Mouse (Mus musculus): Measurements from ENCODE around the gene Stat2. TPM values are rescaled to one million over a fixed set of nuclear protein-coding genes. Genes with fewer than 3 reads are reported as not detected.

Gene Stat2
- 13.9 TPM for polyA plus RNA-seq (2014; fragmentation: Illumina TruSeq; extraction: RNeasy Lipid Tissue Mini Kit (QIAGEN cat#74804); ENCODE audit: low read depth, low replicate concordance)

DNA sequence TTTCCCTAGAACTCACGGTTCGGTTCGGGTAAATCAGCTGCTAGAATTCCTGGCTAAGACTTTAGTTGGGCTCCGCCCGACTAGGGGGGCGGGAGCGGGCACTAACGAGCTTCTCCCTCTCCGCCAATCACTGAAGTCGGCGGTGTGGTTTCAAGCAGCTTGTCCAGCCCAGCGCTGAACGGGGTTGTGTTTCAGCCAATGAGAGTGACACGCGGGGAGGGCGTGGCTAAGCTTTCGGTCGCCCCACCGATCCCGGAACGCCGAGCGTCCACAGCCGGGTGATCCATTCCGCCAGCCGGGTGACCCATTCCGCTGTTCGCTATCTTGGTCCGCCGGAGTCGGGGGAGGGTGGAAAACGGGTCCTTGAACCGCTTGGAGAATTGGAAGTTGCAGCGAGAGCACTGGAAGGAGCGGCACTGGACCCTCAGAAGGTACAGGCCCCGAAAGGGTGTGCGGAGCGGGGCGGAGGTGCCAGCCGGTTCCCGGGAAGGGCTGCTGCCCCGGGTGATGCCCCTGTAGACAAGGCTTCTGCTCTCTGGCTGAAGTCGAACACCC is at the start of gene Stat2:
Stat2 (plus strand) TSS at position 273 of the 555 bp plus-strand sequence.

GRCm38 (mm10) chr10:128225538-128225937 is 44.8 kb upstream of the Stat2 start, which contains the start of gene Mip:
Mip (plus strand) TSS chr10:128225838.

DNA sequence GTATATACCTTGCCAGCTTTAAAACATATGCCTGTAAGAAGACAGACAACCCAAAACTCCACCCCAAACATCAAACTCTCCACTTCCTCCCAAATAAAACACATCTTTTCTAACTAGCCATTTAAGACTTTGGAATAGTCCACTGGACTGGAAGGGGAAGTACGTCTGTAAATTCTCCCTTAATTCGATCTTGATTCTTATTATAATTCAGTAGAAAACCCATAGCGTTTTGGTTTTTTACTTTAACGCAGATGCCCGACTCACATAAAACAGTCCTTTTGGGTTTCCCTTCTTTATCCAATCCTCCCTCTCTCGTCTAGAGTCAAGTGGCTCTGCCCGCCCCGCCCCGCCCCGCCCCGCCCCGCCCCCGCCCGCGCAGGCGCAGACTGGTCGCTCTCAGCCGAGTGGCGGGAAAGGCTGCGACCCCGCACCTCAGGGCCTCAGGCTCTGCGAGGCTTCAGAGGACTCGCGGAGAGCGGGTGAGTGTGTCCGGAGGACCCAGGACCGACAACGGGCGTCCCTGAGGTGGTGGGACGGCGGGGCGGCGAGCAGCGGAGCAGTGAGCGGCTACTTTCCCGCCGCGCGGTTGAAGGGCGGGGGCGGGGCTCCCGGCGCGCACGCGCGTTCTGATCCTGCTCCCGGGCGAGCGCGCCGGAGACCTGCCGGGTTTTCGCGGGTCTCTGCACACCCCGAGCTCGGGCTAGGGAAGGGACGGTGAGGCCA is 38.5 kb upstream of the Stat2 start, which contains the start of gene Timeless:
Timeless (plus strand) TSS at position 369 of the 723 bp plus-strand sequence.

GRCm38 (mm10) chr10:128253677-128254255 is 16.6 kb upstream of the Stat2 start, which contains the start of gene Apon:
Apon (plus strand) TSS chr10:128254096.

DNA sequence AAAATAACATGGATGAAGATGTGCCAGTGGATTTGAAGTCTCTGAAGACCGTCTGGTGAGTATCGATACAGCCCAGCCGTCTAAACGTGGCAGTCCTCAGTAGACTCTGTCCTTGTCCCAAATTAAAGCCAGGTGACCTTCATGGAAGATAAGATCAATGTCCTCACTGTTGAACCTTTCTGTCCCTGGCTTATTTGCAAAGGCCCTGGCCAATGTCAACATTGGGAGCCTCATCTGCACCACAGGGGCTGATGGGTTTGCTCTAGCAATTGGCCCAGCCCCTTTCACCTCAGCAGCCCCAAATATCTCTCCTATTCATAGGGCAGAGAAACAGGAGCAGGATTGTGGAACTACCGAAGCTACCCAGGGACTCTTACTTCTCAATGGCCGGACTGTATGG is 2.0 kb upstream of the Stat2 start, which contains the start of gene Apof:
Apof (plus strand) TSS at position 301 of the 400 bp plus-strand sequence.

GRCm38 (mm10) chr10:128298702-128299171 is 28.4 kb downstream of the Stat2 start, which contains the start of gene Il23a:
Il23a (minus strand) TSS chr10:128298752.

GRCm38 (mm10) chr10:128303126-128304021 is 33.0 kb downstream of the Stat2 start, which contains the start of gene Pan2:
Pan2 (plus strand) TSS chr10:128303335.

GRCm38 (mm10) chr10:128322141-128323108 is 52.1 kb downstream of the Stat2 start, which contains the start of gene Cnpy2:
Cnpy2 (plus strand) TSS chr10:128322459.

GRCm38 (mm10) chr10:128337306-128338181 is 67.2 kb downstream of the Stat2 start, which contains the start of gene Cs:
Cs (plus strand) TSS chr10:128337734.

Other genes starting within 250 kb of the Stat2 start
- 1,156 TPM for gene Naca, start 235.0 kb upstream of the Stat2 start, polyA plus RNA-seq (2014; fragmentation: Illumina TruSeq; extraction: RNeasy Lipid Tissue Mini Kit (QIAGEN cat#74804); ENCODE audit: low read depth, low replicate concordance)
- gene Ptges3, start 211.6 kb upstream of the Stat2 start, polyA plus RNA-seq (2014; fragmentation: Illumina TruSeq; extraction: RNeasy Lipid Tissue Mini Kit (QIAGEN cat#74804); ENCODE audit: low read depth, low replicate concordance), result 298 TPM
- gene Atp5b, start 187.3 kb upstream of the Stat2 start, polyA plus RNA-seq (2014; fragmentation: Illumina TruSeq; extraction: RNeasy Lipid Tissue Mini Kit (QIAGEN cat#74804); ENCODE audit: low read depth, low replicate concordance), result 826 TPM
- 27.2 TPM for gene Baz2a, start 179.0 kb upstream of the Stat2 start, polyA plus RNA-seq (2014; fragmentation: Illumina TruSeq; extraction: RNeasy Lipid Tissue Mini Kit (QIAGEN cat#74804); ENCODE audit: low read depth, low replicate concordance)
- 12.4 TPM for gene Rbms2, start 90.3 kb upstream of the Stat2 start, polyA plus RNA-seq (2014; fragmentation: Illumina TruSeq; extraction: RNeasy Lipid Tissue Mini Kit (QIAGEN cat#74804); ENCODE audit: low read depth, low replicate concordance)
- gene Gls2, start 76.1 kb upstream of the Stat2 start, polyA plus RNA-seq (2014; fragmentation: Illumina TruSeq; extraction: RNeasy Lipid Tissue Mini Kit (QIAGEN cat#74804); ENCODE audit: low read depth, low replicate concordance), result not detected
- gene Spryd4, start 58.8 kb upstream of the Stat2 start, polyA plus RNA-seq (2014; fragmentation: Illumina TruSeq; extraction: RNeasy Lipid Tissue Mini Kit (QIAGEN cat#74804); ENCODE audit: low read depth, low replicate concordance), result 10.5 TPM
- not detected for gene Mip, start 44.7 kb upstream of the Stat2 start, polyA plus RNA-seq (2014; fragmentation: Illumina TruSeq; extraction: RNeasy Lipid Tissue Mini Kit (QIAGEN cat#74804); ENCODE audit: low read depth, low replicate concordance)
- gene Timeless, start 38.5 kb upstream of the Stat2 start, polyA plus RNA-seq (2014; fragmentation: Illumina TruSeq; extraction: RNeasy Lipid Tissue Mini Kit (QIAGEN cat#74804); ENCODE audit: low read depth, low replicate concordance), result 2.0 TPM
- not detected for gene Apon, start 16.5 kb upstream of the Stat2 start, polyA plus RNA-seq (2014; fragmentation: Illumina TruSeq; extraction: RNeasy Lipid Tissue Mini Kit (QIAGEN cat#74804); ENCODE audit: low read depth, low replicate concordance)
- not detected for gene Apof, start 1.9 kb upstream of the Stat2 start, polyA plus RNA-seq (2014; fragmentation: Illumina TruSeq; extraction: RNeasy Lipid Tissue Mini Kit (QIAGEN cat#74804); ENCODE audit: low read depth, low replicate concordance)
- gene Il23a, start 28.2 kb downstream of the Stat2 start, polyA plus RNA-seq (2014; fragmentation: Illumina TruSeq; extraction: RNeasy Lipid Tissue Mini Kit (QIAGEN cat#74804); ENCODE audit: low read depth, low replicate concordance), result 0.76 TPM
- gene Pan2, start 32.8 kb downstream of the Stat2 start, polyA plus RNA-seq (2014; fragmentation: Illumina TruSeq; extraction: RNeasy Lipid Tissue Mini Kit (QIAGEN cat#74804); ENCODE audit: low read depth, low replicate concordance), result 14.1 TPM
- 43.5 TPM for gene Cnpy2, start 51.9 kb downstream of the Stat2 start, polyA plus RNA-seq (2014; fragmentation: Illumina TruSeq; extraction: RNeasy Lipid Tissue Mini Kit (QIAGEN cat#74804); ENCODE audit: low read depth, low replicate concordance)
- 251 TPM for gene Cs, start 67.2 kb downstream of the Stat2 start, polyA plus RNA-seq (2014; fragmentation: Illumina TruSeq; extraction: RNeasy Lipid Tissue Mini Kit (QIAGEN cat#74804); ENCODE audit: low read depth, low replicate concordance)
- gene Coq10a, start 98.4 kb downstream of the Stat2 start, polyA plus RNA-seq (2014; fragmentation: Illumina TruSeq; extraction: RNeasy Lipid Tissue Mini Kit (QIAGEN cat#74804); ENCODE audit: low read depth, low replicate concordance), result 14.8 TPM
- gene Ankrd52, start 106.6 kb downstream of the Stat2 start, polyA plus RNA-seq (2014; fragmentation: Illumina TruSeq; extraction: RNeasy Lipid Tissue Mini Kit (QIAGEN cat#74804); ENCODE audit: low read depth, low replicate concordance), result 13.2 TPM
- gene Slc39a5, start 130.7 kb downstream of the Stat2 start, polyA plus RNA-seq (2014; fragmentation: Illumina TruSeq; extraction: RNeasy Lipid Tissue Mini Kit (QIAGEN cat#74804); ENCODE audit: low read depth, low replicate concordance), result 1.5 TPM
- 19.9 TPM for gene Nabp2, start 140.9 kb downstream of the Stat2 start, polyA plus RNA-seq (2014; fragmentation: Illumina TruSeq; extraction: RNeasy Lipid Tissue Mini Kit (QIAGEN cat#74804); ENCODE audit: low read depth, low replicate concordance)
- 8.2 TPM for gene Rnf41, start 141.1 kb downstream of the Stat2 start, polyA plus RNA-seq (2014; fragmentation: Illumina TruSeq; extraction: RNeasy Lipid Tissue Mini Kit (QIAGEN cat#74804); ENCODE audit: low read depth, low replicate concordance)
- 52.5 TPM for gene Smarcc2, start 188.7 kb downstream of the Stat2 start, polyA plus RNA-seq (2014; fragmentation: Illumina TruSeq; extraction: RNeasy Lipid Tissue Mini Kit (QIAGEN cat#74804); ENCODE audit: low read depth, low replicate concordance)
- 157 TPM for gene Myl6, start 223.6 kb downstream of the Stat2 start, polyA plus RNA-seq (2014; fragmentation: Illumina TruSeq; extraction: RNeasy Lipid Tissue Mini Kit (QIAGEN cat#74804); ENCODE audit: low read depth, low replicate concordance)
- gene Myl6b, start 228.1 kb downstream of the Stat2 start, polyA plus RNA-seq (2014; fragmentation: Illumina TruSeq; extraction: RNeasy Lipid Tissue Mini Kit (QIAGEN cat#74804); ENCODE audit: low read depth, low replicate concordance), result not detected

Measured in sigmoid colon, adult 10 weeks (tissue).